Mouse (Mus musculus): ENCODE measurements at regions not wholly inside any gene's neighbourhood (a gene's known extent, or its start where the extent isn't known, plus 50 kb on each side); places are given as distances from the start of the nearest gene placed in this dataset.

- peak in 1 of 2 experiments; percentile 40 for DNase-seq
- no peak overlapping the region for H3K4me3 ChIP-seq (replicated peaks; ENCODE audit: insufficient read depth, low read depth, low read length)
- H3K27me3 ChIP-seq (ENCODE audit: control insufficient read depth, insufficient read depth, low read length), result no peaks in the 10 kb centered on the region
- no peaks in the 10 kb centered on the region for H3K4me1 ChIP-seq (ENCODE audit: control insufficient read depth, insufficient read depth, low read length)
- H3K27ac ChIP-seq (ENCODE audit: insufficient read depth, low read length), result no peak overlapping the region
- TF ChIP-seq POLR2A (IDR thresholded peaks at IDR 0.05; ENCODE audit: borderline replicate concordance, insufficient read depth, low read length) (no peak), CTCF (IDR thresholded peaks at IDR 0.05; ENCODE audit: borderline replicate concordance, insufficient read depth, low read depth, low read length) (no peak)
- 53% methylated on average over 4 of the region's 4 CpGs for WGBS
Observed at GRCm38 (mm10) chr1:35562786-35563185, 505.4 kb upstream of the Hs6st1 start.

- H3K27me3 ChIP-seq (ENCODE audit: control insufficient read depth, insufficient read depth, low read length), result no peaks in the 10 kb centered on the region
- no peaks in the 10 kb centered on the region for H3K4me1 ChIP-seq (ENCODE audit: control insufficient read depth, insufficient read depth, low read length)
- H3K27ac ChIP-seq (ENCODE audit: insufficient read depth, low read length), result no peak overlapping the region
- TF ChIP-seq POLR2A (IDR thresholded peaks at IDR 0.05; ENCODE audit: borderline replicate concordance, insufficient read depth, low read length) (no peak), CTCF (IDR thresholded peaks at IDR 0.05; ENCODE audit: borderline replicate concordance, insufficient read depth, low read depth, low read length) (no peak)
- WGBS, result 77% methylated on average over 1 of the region's 1 CpGs
- no peak for DNase-seq
- no peak overlapping the region for H3K4me3 ChIP-seq (replicated peaks; ENCODE audit: insufficient read depth, low read depth, low read length)
Observed at GRCm38 (mm10) chr1:35575203-35575602, 493.0 kb upstream of the Hs6st1 start.

DNA sequence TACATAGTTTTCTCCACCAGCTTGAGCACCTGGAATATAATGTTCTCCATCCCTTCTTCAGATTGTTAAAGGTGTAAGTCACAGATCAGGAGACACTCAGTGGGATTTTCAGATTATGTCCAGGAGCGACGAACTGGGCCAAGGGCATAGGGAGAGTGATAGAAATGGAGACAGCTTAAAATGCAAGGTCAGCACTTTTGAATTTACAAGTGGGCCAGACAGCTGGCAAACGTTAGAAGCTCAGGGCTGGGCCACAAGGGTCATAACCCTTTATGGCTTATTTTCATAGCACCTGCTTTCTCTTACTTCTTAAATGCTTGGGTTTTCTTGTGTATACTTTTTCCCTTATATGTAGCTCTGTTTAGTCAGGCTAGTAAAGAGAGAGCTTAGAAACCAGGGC is 488.8 kb upstream of the Hs6st1 start:
- TF ChIP-seq CTCF (IDR thresholded peaks at IDR 0.05; ENCODE audit: borderline replicate concordance, insufficient read depth, low read depth, low read length), result no peak
- WGBS, result 74% methylated on average over 3 of the region's 3 CpGs
- DNase-seq, result no peak
- no peaks in the 10 kb centered on the region for H3K27me3 ChIP-seq (ENCODE audit: control insufficient read depth, insufficient read depth, low read length)
- no peaks in the 10 kb centered on the region for H3K4me1 ChIP-seq (ENCODE audit: control insufficient read depth, insufficient read depth, low read length)
- H3K27ac ChIP-seq (ENCODE audit: insufficient read depth, low read length), result no peak overlapping the region
- no peak overlapping the region for H3K4me3 ChIP-seq (replicated peaks; ENCODE audit: insufficient read depth, low read depth, low read length)

DNA sequence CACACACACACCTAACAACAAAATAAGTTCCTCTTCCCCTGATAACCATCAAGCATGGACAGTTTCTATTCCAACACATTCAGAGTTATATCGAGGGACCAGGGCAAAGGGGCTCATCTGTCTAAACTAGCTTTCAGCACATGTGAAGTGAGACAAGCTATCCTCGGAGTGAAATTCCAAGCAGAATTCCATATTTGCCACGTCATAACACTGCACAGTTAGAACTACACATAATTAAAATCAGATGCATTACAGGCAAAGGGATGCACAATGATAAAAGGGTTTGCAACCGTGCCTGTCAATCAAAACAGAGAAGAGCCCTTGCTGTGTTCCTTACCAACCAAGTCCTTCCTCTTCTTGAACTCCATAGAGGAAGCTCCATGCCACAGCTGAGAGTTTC is 488.2 kb upstream of the Hs6st1 start:
- 69% methylated on average over 4 of the region's 4 CpGs for WGBS
- DNase-seq, result no peak
- H3K27me3 ChIP-seq (ENCODE audit: control insufficient read depth, insufficient read depth, low read length), result no peaks in the 10 kb centered on the region
- no peak overlapping the region for H3K4me3 ChIP-seq (replicated peaks; ENCODE audit: insufficient read depth, low read depth, low read length)
- H3K27ac ChIP-seq (ENCODE audit: insufficient read depth, low read length), result no peak overlapping the region
- no peaks in the 10 kb centered on the region for H3K4me1 ChIP-seq (ENCODE audit: control insufficient read depth, insufficient read depth, low read length)
- TF ChIP-seq CTCF (IDR thresholded peaks at IDR 0.05; ENCODE audit: borderline replicate concordance, insufficient read depth, low read depth, low read length), result no peak
- TF ChIP-seq POLR2A (IDR thresholded peaks at IDR 0.05; ENCODE audit: borderline replicate concordance, insufficient read depth, low read length), result no peak

GRCm38 (mm10) chr1:35580474-35580873 is 487.7 kb upstream of the Hs6st1 start:
- Histone ChIP-seq H3K27me3 (ENCODE audit: control insufficient read depth, insufficient read depth, low read length) (no peaks in the 10 kb centered on the region), H3K27ac (ENCODE audit: insufficient read depth, low read length) (no peak overlapping the region), H3K4me3 (replicated peaks; ENCODE audit: insufficient read depth, low read depth, low read length) (no peak overlapping the region), H3K4me1 (ENCODE audit: control insufficient read depth, insufficient read depth, low read length) (no peaks in the 10 kb centered on the region)
- TF ChIP-seq CTCF (IDR thresholded peaks at IDR 0.05; ENCODE audit: borderline replicate concordance, insufficient read depth, low read depth, low read length), result no peak
- no peak for TF ChIP-seq POLR2A (IDR thresholded peaks at IDR 0.05; ENCODE audit: borderline replicate concordance, insufficient read depth, low read length)
- 79% methylated on average over 3 of the region's 3 CpGs for WGBS
- no peak for DNase-seq

DNA sequence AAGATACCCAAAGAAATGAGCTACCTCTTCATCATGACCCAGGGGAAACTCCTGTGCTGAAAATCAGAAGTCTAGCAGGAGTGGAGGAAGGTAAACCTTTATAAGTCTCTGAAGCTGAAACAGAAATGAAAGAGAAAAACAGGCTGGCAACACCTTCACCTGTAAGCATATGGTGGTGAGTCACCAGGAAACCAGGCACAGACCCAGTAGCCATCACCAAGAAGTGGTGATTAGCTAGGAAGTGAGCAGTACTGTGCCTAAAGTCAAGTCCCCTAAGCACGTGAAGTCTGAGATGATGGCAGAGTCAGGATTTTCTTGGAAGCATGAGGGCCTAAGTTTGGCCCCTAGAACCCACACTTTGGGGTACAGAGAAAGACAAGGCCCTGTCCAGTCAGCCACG is 480.3 kb upstream of the Hs6st1 start:
- 55% methylated on average over 2 of the region's 2 CpGs for WGBS
- H3K4me1 ChIP-seq (ENCODE audit: control insufficient read depth, insufficient read depth, low read length), result peaks cover 16% of the 10 kb centered on the region; the same call in 1 of the 2 replicates
- TF ChIP-seq POLR2A (IDR thresholded peaks at IDR 0.05; ENCODE audit: borderline replicate concordance, insufficient read depth, low read length), result no peak
- TF ChIP-seq CTCF (IDR thresholded peaks at IDR 0.05; ENCODE audit: borderline replicate concordance, insufficient read depth, low read depth, low read length), result no peak

GRCm38 (mm10) chr1:35588939-35589338 is 479.3 kb upstream of the Hs6st1 start:
- peaks cover 16% of the 10 kb centered on the region; the same call in 1 of the 2 replicates for H3K4me1 ChIP-seq (ENCODE audit: control insufficient read depth, insufficient read depth, low read length)
- no peak overlapping the region for H3K4me3 ChIP-seq (replicated peaks; ENCODE audit: insufficient read depth, low read depth, low read length)
- H3K27me3 ChIP-seq (ENCODE audit: control insufficient read depth, insufficient read depth, low read length), result no peaks in the 10 kb centered on the region
- 24% methylated on average over 3 of the region's 3 CpGs for WGBS
- no peak for TF ChIP-seq POLR2A (IDR thresholded peaks at IDR 0.05; ENCODE audit: borderline replicate concordance, insufficient read depth, low read length)
- TF ChIP-seq CTCF (IDR thresholded peaks at IDR 0.05; ENCODE audit: borderline replicate concordance, insufficient read depth, low read depth, low read length), result no peak
- H3K27ac ChIP-seq (ENCODE audit: insufficient read depth, low read length), result no peak overlapping the region
- DNase-seq, result peak in 1 of 2 experiments; percentile 5

More for the DNA sequence above, 480.3 kb upstream of the Hs6st1 start:
- Histone ChIP-seq H3K27me3 (ENCODE audit: control insufficient read depth, insufficient read depth, low read length) (no peaks in the 10 kb centered on the region), H3K4me3 (replicated peaks; ENCODE audit: insufficient read depth, low read depth, low read length) (no peak overlapping the region), H3K27ac (ENCODE audit: insufficient read depth, low read length) (no peak overlapping the region)
- peak; percentile 34 to 76 for DNase-seq

GRCm38 (mm10) chr1:35600847-35601246 is 467.4 kb upstream of the Hs6st1 start:
- Histone ChIP-seq H3K4me1 (ENCODE audit: control insufficient read depth, insufficient read depth, low read length) (no peaks in the 10 kb centered on the region), H3K27ac (ENCODE audit: insufficient read depth, low read length) (no peak overlapping the region), H3K4me3 (replicated peaks; ENCODE audit: insufficient read depth, low read depth, low read length) (no peak overlapping the region), H3K27me3 (ENCODE audit: control insufficient read depth, insufficient read depth, low read length) (no peaks in the 10 kb centered on the region)
- no peak for DNase-seq
- WGBS, result 96% methylated on average over 3 of the region's 3 CpGs
- TF ChIP-seq POLR2A (IDR thresholded peaks at IDR 0.05; ENCODE audit: borderline replicate concordance, insufficient read depth, low read length) (no peak), CTCF (IDR thresholded peaks at IDR 0.05; ENCODE audit: borderline replicate concordance, insufficient read depth, low read depth, low read length) (no peak)
